Comparison of ENCODE assay signal across 15 mouse cellular contexts in genomic region chr16:30964411-30964810, GRCm38 (mm10).
DNase-seq lines count a peak whose midpoint lies in the region; ATAC-seq and TF ChIP-seq lines count a peak whose summit lies in the region.
"Had no signal": no experiment of that assay in that cellular context is flagged by ENCODE, and none has a peak within 500 bp of the region (broad histone marks: within the 10 kb centered on the region; RNA-seq: fewer than 3 reads in every experiment).

No protein-coding gene starts in this region.

- no peak overlapping the region for H3K4me2 ChIP-seq in forebrain, embryonic 16.5 days (ENCODE audit: low read length)
- no peak overlapping the region for H3K4me2 ChIP-seq in heart, postnatal 0 days (ENCODE audit: low read depth, low read length)
- H3K4me2 ChIP-seq in stomach, postnatal 0 days (replicated peaks; ENCODE audit: low read depth), result no peak overlapping the region

- no peak overlapping the region for H3K9ac ChIP-seq in forebrain, embryonic 16.5 days (replicated peaks; ENCODE audit: low read depth, low read length)
- no peak overlapping the region for H3K9ac ChIP-seq in heart, postnatal 0 days (replicated peaks; ENCODE audit: low read depth, low read length)
- no peak overlapping the region for H3K9ac ChIP-seq in stomach, postnatal 0 days (ENCODE audit: low read length)
- H3K9ac ChIP-seq: liver, embryonic 14.5 days had no signal

- no peaks in the 10 kb centered on the region for H3K27me3 ChIP-seq in forebrain, embryonic 10.5 days (ENCODE audit: poor library complexity, severe bottlenecking)
- no peaks in the 10 kb centered on the region for H3K27me3 ChIP-seq in forebrain, embryonic 16.5 days (replicated peaks; ENCODE audit: control insufficient read depth, insufficient read depth, low read length)
- H3K27me3 ChIP-seq in heart, postnatal 0 days (ENCODE audit: control insufficient read depth, insufficient read depth, low read length), result no peaks in the 10 kb centered on the region
- no peaks in the 10 kb centered on the region for H3K27me3 ChIP-seq in Patski
- no peaks in the 10 kb centered on the region for H3K27me3 ChIP-seq in stomach, postnatal 0 days (ENCODE audit: control insufficient read depth, insufficient read depth, low read length)

- 81% methylated on average over 6 of the region's 6 CpGs for WGBS in forebrain, embryonic 10.5 days
- WGBS in forebrain, embryonic 16.5 days, result 81% methylated on average over 6 of the region's 6 CpGs
- WGBS in heart, postnatal 0 days, result 41% methylated on average over 6 of the region's 6 CpGs
- 72% methylated on average over 6 of the region's 6 CpGs for WGBS in stomach, postnatal 0 days

- H3K4me3 ChIP-seq in forebrain, embryonic 10.5 days, result no peak overlapping the region
- no peak overlapping the region for H3K4me3 ChIP-seq in forebrain, embryonic 16.5 days (replicated peaks; ENCODE audit: low read length)
- no peak overlapping the region for H3K4me3 ChIP-seq in heart, postnatal 0 days (ENCODE audit: low read depth, low read length)
- H3K4me3 ChIP-seq in stomach, postnatal 0 days (ENCODE audit: low read depth, low read length), result no peak overlapping the region
- H3K4me3 ChIP-seq: limb, embryonic 10.5 days had no signal

- 0 out of 2 replicates have a peak, but pooled peaks cover 5% of the 10 kb centered on the region for H3K36me3 ChIP-seq in forebrain, embryonic 10.5 days (replicated peaks)
- no peaks in the 10 kb centered on the region for H3K36me3 ChIP-seq in forebrain, embryonic 16.5 days (ENCODE audit: control insufficient read depth, insufficient read depth)
- no peaks in the 10 kb centered on the region for H3K36me3 ChIP-seq in heart, postnatal 0 days (replicated peaks; ENCODE audit: control insufficient read depth, insufficient read depth, low read length)
- H3K36me3 ChIP-seq in stomach, postnatal 0 days (ENCODE audit: control insufficient read depth, insufficient read depth, low read length), result no peaks in the 10 kb centered on the region

- intact Hi-C loops in heart, postnatal 36 days (cut with DNase I), result no loop called here

- CTCF ChIA-PET in Patski (lab: Charles Lee), result no interaction called here

- peaks cover 15% of the 10 kb centered on the region for H3K4me1 ChIP-seq in forebrain, embryonic 10.5 days
- H3K4me1 ChIP-seq in forebrain, embryonic 16.5 days (replicated peaks; ENCODE audit: control insufficient read depth, insufficient read depth, low read length), result no peaks in the 10 kb centered on the region
- H3K4me1 ChIP-seq in heart, postnatal 0 days (ENCODE audit: control insufficient read depth, insufficient read depth), result peaks cover 37% of the 10 kb centered on the region
- H3K4me1 ChIP-seq in stomach, postnatal 0 days (replicated peaks; ENCODE audit: control insufficient read depth, insufficient read depth), result no peaks in the 10 kb centered on the region
- H3K4me1 ChIP-seq: limb, embryonic 10.5 days had no signal

- in situ Hi-C loops in Patski (cut with MboI; ENCODE audit: low pct_unique_long_range_greater_than_20kb), result no loop called here

- H3K27ac ChIP-seq in forebrain, embryonic 10.5 days, result peak overlapping the region; percentile 49; the same call in 1 of the 2 replicates
- no peak overlapping the region for H3K27ac ChIP-seq in forebrain, embryonic 16.5 days (ENCODE audit: low read length)
- peak overlapping the region; percentile 78 for H3K27ac ChIP-seq in heart, postnatal 0 days (ENCODE audit: low read depth)
- H3K27ac ChIP-seq in stomach, postnatal 0 days (replicated peaks), result no peak overlapping the region
- H3K27ac ChIP-seq: limb, embryonic 10.5 days; liver, embryonic 14.5 days had no signal

- no peak for DNase-seq in forebrain, embryonic 10.5 days (ENCODE audit: extremely low spot score, low spot score)
- DNase-seq in heart, postnatal 0 days (ENCODE audit: low spot score), result peak; percentile 21
- no peak for DNase-seq in heart, postnatal 36 days
- no peak for DNase-seq in Patski (ENCODE audit: low read depth, low spot score)
- peak; percentile 40 for DNase-seq in lung, postnatal 10 days
- no peak for DNase-seq in stomach, postnatal 0 days (ENCODE audit: low spot score)
- DNase-seq in retina, postnatal 1 day, result no peak
- DNase-seq: cerebellum, postnatal 10 days; embryo, embryonic 11 days; layer of hippocampus, postnatal 36 days; thymus, adult 2 months had no signal

- no peaks in the 10 kb centered on the region for H3K9me3 ChIP-seq in forebrain, embryonic 10.5 days
- H3K9me3 ChIP-seq in forebrain, embryonic 16.5 days (ENCODE audit: control insufficient read depth, low read length), result no peaks in the 10 kb centered on the region
- no peaks in the 10 kb centered on the region for H3K9me3 ChIP-seq in heart, postnatal 0 days (replicated peaks; ENCODE audit: control insufficient read depth, low read length)
- H3K9me3 ChIP-seq in stomach, postnatal 0 days (ENCODE audit: control insufficient read depth, low read length), result no peaks in the 10 kb centered on the region
- H3K9me3 ChIP-seq: limb, embryonic 10.5 days had no signal

- ATAC-seq in forebrain, embryonic 16.5 days, result no peak
- peak; percentile 7; the same call in 1 of the 2 replicates for ATAC-seq in heart, postnatal 0 days (ENCODE audit: insufficient read depth, low read depth)
- ATAC-seq in Patski, result peak; percentile 40
- no peak for ATAC-seq in stomach, postnatal 0 days (ENCODE audit: low FRiP score, low TSS enrichment)
- ATAC-seq: forebrain, embryonic 14.5 days had no signal

- POLR2A ChIA-PET in Patski (lab: Charles Lee), result interaction anchor here (0.6 to 1.5 kb wide), 4 partner anchors 20 to 363 kb away, joined by 3 to 4 read pairs (median 4); no protein-coding TSS in a partner anchor

- TF ChIP-seq CTCF in heart, postnatal 0 days (IDR thresholded peaks at IDR 0.05; ENCODE audit: low read depth), result no peak
- no peak for TF ChIP-seq CTCF in Patski (IDR thresholded peaks at IDR 0.05)
- no peak for TF ChIP-seq CTCF in stomach, postnatal 0 days (IDR thresholded peaks at IDR 0.05; ENCODE audit: low read depth)

- no peak for TF ChIP-seq EP300 in heart, postnatal 0 days (IDR thresholded peaks at IDR 0.05; ENCODE audit: low read depth)
- no peak for TF ChIP-seq EP300 in stomach, postnatal 0 days (optimal IDR thresholded peaks at IDR 0.05)

Comparison
In these comparisons a context has a peak if more than half of its experiments do, and no peak if none do; other contexts are left out.
1. DNase-seq: peak in heart, postnatal 0 days (single experiment) and lung, postnatal 10 days (single experiment); none in forebrain, embryonic 10.5 days (single experiment), heart, postnatal 36 days (0 of 2), Patski (single experiment), stomach, postnatal 0 days (single experiment) and retina, postnatal 1 day (single experiment).
2. H3K27ac ChIP-seq: peak in forebrain, embryonic 10.5 days (single experiment) and heart, postnatal 0 days (single experiment); none in forebrain, embryonic 16.5 days (single experiment) and stomach, postnatal 0 days (single experiment).
3. ATAC-seq: peak in heart, postnatal 0 days (single experiment) and Patski (single experiment); none in forebrain, embryonic 16.5 days (single experiment) and stomach, postnatal 0 days (single experiment).